Mouse (Mus musculus) limb, embryonic 15.5 days (tissue): ENCODE data around the gene Recql5. TPM values are rescaled to one million over a fixed set of nuclear protein-coding genes. Genes with fewer than 3 reads are reported as not detected.

Source experiments
- ATAC-seq: fragments of 200-750 bp; cut with Nextera tagmentation; 2 replicates; pipeline ENCODE4 v1.8.0; 2017; ENCODE audit warnings: low read depth, moderate TSS enrichment; ENCODE audit not compliant: insufficient number of reproducible peaks, low FRiP score, low TSS enrichment
- H3K27ac ChIP-seq: fragments of 300-500 bp; sonication (generic); 2 replicates; pipeline ENCODE4 v1.5.1; 2015; ENCODE audit warnings: moderate library complexity, mild to moderate bottlenecking, inconsistent platforms
- H3K27me3 ChIP-seq: fragments of 300-500 bp; sonication (generic); 2 replicates; pipeline ENCODE4 v1.6.1; 2015; ENCODE audit warnings: inconsistent platforms
- H3K36me3 ChIP-seq: fragments of 300-500 bp; sonication (generic); 2 replicates; pipeline ENCODE4 v1.6.1; 2015; ENCODE audit warnings: inconsistent platforms
- H3K4me1 ChIP-seq: fragments of 300-500 bp; sonication (generic); 2 replicates; pipeline ENCODE4 v1.6.1; 2015; ENCODE audit warnings: inconsistent platforms
- H3K4me2 ChIP-seq: fragments of 300-500 bp; sonication (generic); 2 replicates; pipeline ENCODE4 v1.6.1; 2015; ENCODE audit warnings: mild to moderate bottlenecking, inconsistent platforms
- H3K4me3 ChIP-seq: fragments of 300-500 bp; sonication (generic); 2 replicates; pipeline ENCODE4 v1.5.1; 2015; ENCODE audit warnings: mild to moderate bottlenecking, inconsistent platforms
- H3K9ac ChIP-seq: fragments of 300-500 bp; sonication (generic); 2 replicates; pipeline ENCODE4 v1.6.1; 2015; ENCODE audit warnings: inconsistent platforms
- H3K9me3 ChIP-seq: fragments of 300-500 bp; sonication (generic); 2 replicates; pipeline ENCODE4 v1.6.1; 2016; ENCODE audit warnings: inconsistent platforms
- WGBS: fragments of 180-500 bp; shearing (Covaris S2); methylation state at CpG from one replicate; pipeline ENCODE4 v1.1.7; 2015; 5-methylcytosine and 5-hydroxymethylcytosine counted together
- polyA plus RNA-seq: library from polyadenylated mRNA; unstranded; fragments of >200 nt; fragmentation: Nextera tagmentation; extraction: Ambion mirVana; gene quantifications from 2 replicates; pipeline ENCODE4 v1.2.1, GENCODE M21; 2015

Recql5 gene
- polyA plus RNA-seq, 1 experiment from 2014 or later, result 17.6 TPM

DNA sequence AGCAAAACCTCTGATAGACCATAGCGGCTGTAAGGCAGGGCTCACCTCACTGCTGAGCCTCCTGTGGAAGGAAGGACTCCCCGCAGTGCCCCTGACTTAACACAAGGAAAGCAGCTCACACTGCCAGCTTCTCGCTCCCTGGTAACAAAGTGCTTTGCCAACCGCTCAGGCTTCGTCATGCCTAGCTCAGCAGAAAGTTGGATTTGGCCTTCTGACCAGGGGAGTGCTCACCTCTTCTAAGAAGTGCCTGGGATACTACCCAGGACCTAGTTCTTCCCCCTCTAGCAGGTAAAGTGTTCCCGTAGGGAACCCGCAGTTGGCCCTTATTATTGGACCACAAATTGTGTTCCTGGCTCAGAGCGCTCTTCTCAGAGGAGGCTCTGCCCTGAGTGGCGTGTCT lies 25.7 kb upstream of the Recql5 start:
- no peak for ATAC-seq
- WGBS, result 95% methylated on average over 9 of the region's 9 CpGs
- Histone ChIP-seq H3K9me3 (no peaks in the 10 kb centered on the region), H3K4me2 (no peak overlapping the region), H3K4me1 (0 out of 2 replicates have a peak, but pooled peaks cover 11% of the 10 kb centered on the region), H3K27ac (no peak overlapping the region), H3K9ac (no peak overlapping the region), H3K36me3 (peaks cover 69% of the 10 kb centered on the region), H3K4me3 (no peak overlapping the region), H3K27me3 (no peaks in the 10 kb centered on the region)

GRCm38 (mm10) chr11:115957971-115958370 lies 24.7 kb upstream of the Recql5 start:
- ATAC-seq, result no peak
- WGBS, result 71% methylated on average over 7 of the region's 7 CpGs

DNA sequence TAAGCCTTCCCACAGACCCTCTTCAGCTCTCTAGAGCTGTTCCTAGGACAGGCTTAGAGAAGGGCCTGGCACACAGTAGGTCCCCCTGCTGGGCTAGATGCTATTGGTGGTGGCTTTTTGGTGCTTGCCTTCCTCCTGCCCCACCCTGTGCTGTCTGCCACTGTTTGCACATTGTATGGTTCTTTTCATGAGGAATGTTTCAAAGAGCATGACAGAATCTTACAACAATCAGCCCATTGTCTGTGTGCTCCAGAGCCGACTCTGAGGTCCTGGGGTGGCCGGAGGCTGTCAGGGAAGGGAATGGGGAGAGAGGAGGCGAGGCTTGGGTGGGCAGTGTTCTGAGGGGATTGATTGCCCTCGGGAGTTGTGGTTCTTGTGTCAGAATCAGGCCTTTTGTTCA lies 23.2 kb upstream of the Recql5 start:
- WGBS, result 65% methylated on average over 4 of the region's 4 CpGs
- peaks cover 69% of the 10 kb centered on the region for H3K36me3 ChIP-seq
- no peak overlapping the region for H3K4me3 ChIP-seq
- no peaks in the 10 kb centered on the region for H3K9me3 ChIP-seq
- peak overlapping the region; percentile 65 for H3K27ac ChIP-seq
- H3K4me1 ChIP-seq, result 0 out of 2 replicates have a peak, but pooled peaks cover 11% of the 10 kb centered on the region
- no peak overlapping the region for H3K4me2 ChIP-seq
- no peaks in the 10 kb centered on the region for H3K27me3 ChIP-seq
- no peak for ATAC-seq
- no peak overlapping the region for H3K9ac ChIP-seq

More at GRCm38 (mm10) chr11:115957971-115958370, 24.7 kb upstream of the Recql5 start:
- no peaks in the 10 kb centered on the region for H3K27me3 ChIP-seq
- H3K9me3 ChIP-seq, result no peaks in the 10 kb centered on the region
- H3K4me1 ChIP-seq, result 0 out of 2 replicates have a peak, but pooled peaks cover 11% of the 10 kb centered on the region
- H3K4me3 ChIP-seq, result no peak overlapping the region
- peaks cover 68% of the 10 kb centered on the region for H3K36me3 ChIP-seq
- no peak overlapping the region for H3K9ac ChIP-seq
- H3K27ac ChIP-seq, result 0 out of 2 replicates have a peak overlapping the region, but pooled peaks have one; percentile 65
- no peak overlapping the region for H3K4me2 ChIP-seq

DNA sequence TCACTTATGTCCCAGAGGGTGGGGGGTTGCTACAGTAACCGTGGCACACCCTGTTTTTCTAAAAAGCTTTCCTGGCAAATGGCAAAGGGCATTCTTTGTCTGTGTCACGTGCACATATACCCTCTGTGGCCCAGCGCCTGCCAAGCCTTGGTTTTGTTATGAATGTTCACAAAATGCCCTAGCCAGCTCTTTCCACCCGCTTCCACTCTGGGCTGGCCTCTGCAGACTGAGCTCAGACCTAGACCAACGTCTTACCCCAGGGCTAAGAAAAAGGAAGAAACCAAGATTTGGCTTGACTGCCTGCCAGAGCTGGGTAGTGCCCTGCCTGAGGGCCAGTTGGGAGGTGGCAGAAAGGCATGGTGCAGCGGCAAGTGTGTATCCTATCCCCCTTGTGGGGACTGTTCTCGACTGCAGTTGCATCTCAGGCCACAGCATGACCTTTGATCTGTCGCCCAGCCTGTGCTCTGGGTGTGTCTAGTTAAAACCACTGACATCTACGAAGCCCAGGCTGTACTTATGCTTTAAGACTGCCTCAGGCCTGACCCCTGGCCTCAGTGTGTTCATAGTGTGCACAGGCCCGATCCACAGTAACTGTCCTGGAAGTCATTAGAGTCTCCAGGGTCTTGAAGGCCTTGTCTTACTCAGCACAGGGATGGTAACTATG lies 22.1 kb upstream of the Recql5 start:
- H3K9me3 ChIP-seq, result no peaks in the 10 kb centered on the region
- H3K4me2 ChIP-seq, result no peak overlapping the region
- H3K27me3 ChIP-seq, result no peaks in the 10 kb centered on the region
- no peak overlapping the region for H3K9ac ChIP-seq
- H3K36me3 ChIP-seq, result peaks cover 67% of the 10 kb centered on the region
- ATAC-seq, result peak; percentile 33
- 0 out of 2 replicates have a peak overlapping the region, but pooled peaks have one; percentile 38 for H3K27ac ChIP-seq
- H3K4me3 ChIP-seq, result no peak overlapping the region
- WGBS, result 63% methylated on average over 10 of the region's 10 CpGs
- H3K4me1 ChIP-seq, result peaks cover 15% of the 10 kb centered on the region

DNA sequence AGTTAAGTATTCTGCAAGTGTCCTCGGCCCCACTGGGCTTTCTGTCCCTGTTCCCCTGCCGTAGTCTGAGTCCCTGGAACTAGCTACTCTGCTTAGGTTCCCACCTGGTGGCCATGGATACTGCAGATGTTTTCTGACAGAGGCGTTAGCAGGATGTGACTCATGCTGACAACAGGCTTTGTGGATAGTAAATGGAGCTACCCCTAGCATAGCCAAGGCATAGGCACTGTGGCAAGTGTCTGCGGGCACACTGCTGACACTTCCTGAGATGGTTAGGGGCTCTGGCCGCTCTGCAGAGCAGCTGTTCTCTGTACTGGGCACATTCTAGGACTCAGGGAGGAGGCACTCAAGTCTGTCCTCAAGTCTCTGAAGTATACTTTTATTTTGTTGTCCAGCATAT lies 21.4 kb upstream of the Recql5 start:
- Histone ChIP-seq H3K27me3 (no peaks in the 10 kb centered on the region), H3K9ac (no peak overlapping the region), H3K9me3 (no peaks in the 10 kb centered on the region), H3K4me2 (no peak overlapping the region), H3K27ac (no peak overlapping the region; the same call in 1 of the 2 replicates), H3K36me3 (peaks cover 62% of the 10 kb centered on the region), H3K4me3 (no peak overlapping the region), H3K4me1 (peaks cover 21% of the 10 kb centered on the region)
- no peak for ATAC-seq
- 80% methylated on average over 5 of the region's 5 CpGs for WGBS

GRCm38 (mm10) chr11:115950719-115951118 lies 17.4 kb upstream of the Recql5 start:
- H3K4me1 ChIP-seq, result peaks cover 29% of the 10 kb centered on the region
- no peaks in the 10 kb centered on the region for H3K9me3 ChIP-seq
- H3K27ac ChIP-seq, result peak overlapping the region; percentile 47; the same call in 1 of the 2 replicates
- H3K4me3 ChIP-seq, result no peak overlapping the region
- 82% methylated on average over 2 of the region's 2 CpGs for WGBS
- no peaks in the 10 kb centered on the region for H3K27me3 ChIP-seq
- H3K9ac ChIP-seq, result no peak overlapping the region
- H3K36me3 ChIP-seq, result peaks cover 77% of the 10 kb centered on the region
- no peak overlapping the region for H3K4me2 ChIP-seq
- no peak for ATAC-seq

- Histone ChIP-seq H3K4me1 (peaks cover 18% of the 10 kb centered on the region), H3K27ac (no peak overlapping the region), H3K4me3 (no peak overlapping the region), H3K36me3 (peaks cover 77% of the 10 kb centered on the region), H3K27me3 (no peaks in the 10 kb centered on the region), H3K9me3 (no peaks in the 10 kb centered on the region), H3K9ac (no peak overlapping the region), H3K4me2 (no peak overlapping the region)
- ATAC-seq, result no peak
- 85% methylated on average over 9 of the region's 9 CpGs for WGBS
These were observed 15.0 kb upstream of the Recql5 start for GRCm38 (mm10) chr11:115948316-115948715.

DNA sequence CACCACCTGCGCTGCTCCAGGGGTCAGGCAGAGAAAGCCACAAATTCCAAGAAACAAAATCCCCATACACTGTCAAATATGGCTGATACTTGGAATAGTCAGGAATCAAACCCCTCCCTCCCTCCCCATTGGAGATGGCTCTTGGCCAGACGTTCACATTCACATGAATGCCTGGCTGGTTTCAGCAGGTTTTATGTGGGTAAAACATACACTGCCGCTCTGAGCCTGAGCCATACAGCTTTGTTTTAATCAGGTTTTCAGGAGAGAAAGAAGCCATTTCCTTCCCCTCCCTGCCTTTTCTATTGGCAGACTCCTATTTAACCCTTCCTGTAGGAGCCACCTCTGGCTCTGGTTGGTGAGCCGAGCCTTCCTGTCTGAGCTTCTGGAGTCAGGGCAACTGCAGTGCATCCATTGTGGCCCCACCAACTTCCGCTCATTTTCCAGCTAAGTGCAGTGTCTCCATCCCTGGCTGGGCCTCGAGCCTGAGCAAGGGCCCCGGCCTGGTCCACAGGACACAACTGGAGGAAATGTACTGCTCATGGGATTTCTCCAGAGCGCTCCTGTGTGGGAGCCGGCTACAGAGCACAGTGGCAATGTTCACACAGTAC lies 13.0 kb upstream of the Recql5 start:
- Histone ChIP-seq H3K9me3 (no peaks in the 10 kb centered on the region), H3K4me3 (no peak overlapping the region), H3K27ac (peak overlapping the region; percentile 77), H3K4me1 (peaks cover 18% of the 10 kb centered on the region), H3K9ac (no peak overlapping the region), H3K27me3 (no peaks in the 10 kb centered on the region), H3K36me3 (peaks cover 77% of the 10 kb centered on the region), H3K4me2 (no peak overlapping the region)
- ATAC-seq, result peak; percentile 40; the same call in 1 of the 2 replicates
- 76% methylated on average over 9 of the region's 9 CpGs for WGBS

GRCm38 (mm10) chr11:115945247-115945646 lies 12.0 kb upstream of the Recql5 start:
- 80% methylated on average over 8 of the region's 8 CpGs for WGBS
- H3K27me3 ChIP-seq, result no peaks in the 10 kb centered on the region
- H3K9me3 ChIP-seq, result no peaks in the 10 kb centered on the region
- no peak overlapping the region for H3K9ac ChIP-seq
- H3K4me1 ChIP-seq, result peaks cover 12% of the 10 kb centered on the region
- no peak overlapping the region for H3K4me2 ChIP-seq
- H3K36me3 ChIP-seq, result peaks cover 77% of the 10 kb centered on the region
- no peak for ATAC-seq
- no peak overlapping the region for H3K4me3 ChIP-seq
- H3K27ac ChIP-seq, result peak overlapping the region; percentile 77

- Histone ChIP-seq H3K27ac (no peak overlapping the region), H3K9ac (no peak overlapping the region), H3K27me3 (no peaks in the 10 kb centered on the region), H3K4me2 (no peak overlapping the region), H3K36me3 (peaks cover 81% of the 10 kb centered on the region), H3K9me3 (no peaks in the 10 kb centered on the region), H3K4me3 (no peak overlapping the region), H3K4me1 (peaks cover 6% of the 10 kb centered on the region; the same call in 1 of the 2 replicates)
- no peak for ATAC-seq
- 86% methylated on average over 7 of the region's 7 CpGs for WGBS
These were observed 8.7 kb upstream of the Recql5 start for GRCm38 (mm10) chr11:115941980-115942379.

DNA sequence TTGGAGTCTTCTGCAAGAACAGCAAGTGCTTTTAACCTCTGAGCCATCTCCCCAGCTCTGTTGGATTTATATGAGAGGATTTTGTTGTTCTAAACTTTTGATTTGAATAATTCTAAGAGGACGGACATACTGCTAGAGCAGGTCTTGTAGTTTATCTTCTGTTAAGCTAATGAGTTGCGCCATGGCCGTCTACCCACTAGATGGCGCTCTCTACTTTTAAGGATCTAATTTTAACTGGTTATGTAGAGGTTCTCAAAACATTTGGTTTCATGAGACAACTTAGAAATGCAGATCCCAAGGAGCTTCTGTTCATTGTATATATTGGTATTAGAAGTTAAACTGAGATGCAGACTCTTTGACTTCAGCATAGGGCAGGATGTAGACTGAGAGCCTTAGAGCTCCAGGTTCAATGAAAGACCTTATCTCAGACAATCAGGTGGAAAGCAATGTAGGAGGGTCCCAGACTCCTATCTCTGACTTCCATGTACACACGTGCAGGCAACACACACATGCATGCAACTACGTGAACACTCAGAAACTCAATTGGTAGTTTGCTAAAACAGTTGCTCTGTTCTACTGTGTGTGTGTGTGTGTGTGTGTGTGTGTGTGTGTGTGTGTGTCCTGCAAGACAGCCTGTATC lies 6.5 kb upstream of the Recql5 start:
- no peak overlapping the region for H3K4me2 ChIP-seq
- H3K36me3 ChIP-seq, result peaks cover 80% of the 10 kb centered on the region
- H3K9me3 ChIP-seq, result no peaks in the 10 kb centered on the region
- H3K27me3 ChIP-seq, result no peaks in the 10 kb centered on the region
- H3K4me1 ChIP-seq, result peaks cover 2% of the 10 kb centered on the region
- no peak overlapping the region for H3K4me3 ChIP-seq
- H3K27ac ChIP-seq, result no peak overlapping the region
- no peak overlapping the region for H3K9ac ChIP-seq
- ATAC-seq, result no peak
- WGBS, result 38% methylated on average over 6 of the region's 6 CpGs

DNA sequence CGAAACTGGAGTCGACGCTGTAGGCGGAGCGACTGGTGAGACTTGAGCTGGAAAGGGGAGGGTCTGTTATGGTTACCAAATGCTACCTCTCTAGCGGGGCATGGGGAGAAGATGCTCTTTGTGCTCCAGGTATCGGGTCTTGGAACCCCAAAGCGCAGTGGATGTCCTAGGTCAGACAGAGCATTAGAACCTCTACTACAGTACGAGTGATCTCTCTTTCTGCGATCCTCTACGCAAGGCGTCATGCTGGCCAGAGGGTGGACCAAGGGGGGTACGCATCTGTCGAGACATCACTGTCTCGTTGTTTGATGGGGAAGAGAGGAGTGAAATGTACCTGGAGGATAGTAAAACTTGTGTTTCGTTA lies 452 bp upstream of the Recql5 start:
- Histone ChIP-seq H3K27ac (peak overlapping the region; percentile 3; the same call in 1 of the 2 replicates), H3K9me3 (no peaks in the 10 kb centered on the region), H3K27me3 (no peaks in the 10 kb centered on the region), H3K4me2 (peak overlapping the region; percentile 79), H3K4me1 (peaks cover 26% of the 10 kb centered on the region), H3K36me3 (peaks cover 37% of the 10 kb centered on the region), H3K4me3 (peak overlapping the region; percentile 61), H3K9ac (peak overlapping the region; percentile 57)
- ATAC-seq, result 0 out of 2 replicates have a peak, but pooled peaks have one; percentile 22
- WGBS, result under 1% methylated on average over 16 of the region's 16 CpGs
